Comparison of ENCODE assay signal across 21 mouse cellular contexts in genomic region chr4:48226800-48227199, GRCm38 (mm10). TPM values are rescaled to one million over a fixed set of nuclear protein-coding genes. Genes with fewer than 3 reads are reported as not detected.
A peak's percentile ranks its signal among the peaks of the same experiment; 100 is the strongest.
DNase-seq lines count a peak whose midpoint lies in the region; ATAC-seq lines count a peak whose summit lies in the region.
"Had no signal": no experiment of that assay in that cellular context is flagged by ENCODE, and none has a peak within 500 bp of the region (broad histone marks: within the 10 kb centered on the region; RNA-seq: fewer than 3 reads in every experiment).

No protein-coding gene starts in this region.

- no peaks in the 10 kb centered on the region for H3K9me3 ChIP-seq in intestine, embryonic 16.5 days (ENCODE audit: control insufficient read depth, low read length)
- H3K9me3 ChIP-seq in stomach, embryonic 15.5 days, result no peaks in the 10 kb centered on the region
- H3K9me3 ChIP-seq in forebrain, embryonic 16.5 days (ENCODE audit: control insufficient read depth, low read length), result no peaks in the 10 kb centered on the region
- H3K9me3 ChIP-seq: forebrain, embryonic 12.5 days; heart, embryonic 13.5 days; limb, embryonic 13.5 days had no signal

- WGBS in intestine, embryonic 16.5 days, result 30% methylated on average over 3 of the region's 3 CpGs
- 46% methylated on average over 3 of the region's 3 CpGs for WGBS in stomach, embryonic 15.5 days
- 65% methylated on average over 3 of the region's 3 CpGs for whole genome bisulfite sequencing in forebrain, embryonic 16.5 days

- no peaks in the 10 kb centered on the region for H3K36me3 ChIP-seq in intestine, embryonic 16.5 days (ENCODE audit: control insufficient read depth, insufficient read depth, low read length)
- no peaks in the 10 kb centered on the region for H3K36me3 ChIP-seq in stomach, embryonic 15.5 days
- H3K36me3 ChIP-seq in forebrain, embryonic 16.5 days (ENCODE audit: control insufficient read depth, insufficient read depth), result no peaks in the 10 kb centered on the region
- H3K36me3 ChIP-seq: forebrain, embryonic 12.5 days; heart, embryonic 13.5 days; limb, embryonic 13.5 days had no signal

- no peaks in the 10 kb centered on the region; the same call in 1 of the 2 replicates for H3K4me1 ChIP-seq in intestine, embryonic 16.5 days (ENCODE audit: control insufficient read depth, insufficient read depth, low read length)
- H3K4me1 ChIP-seq in stomach, embryonic 15.5 days, result no peaks in the 10 kb centered on the region
- no peaks in the 10 kb centered on the region; the same call in 1 of the 2 replicates for H3K4me1 ChIP-seq in forebrain, embryonic 16.5 days (replicated peaks; ENCODE audit: control insufficient read depth, insufficient read depth, low read length)
- H3K4me1 ChIP-seq: limb, embryonic 13.5 days had no signal

- peak; percentile 32 to 60 for DNase-seq in lung, adult 18-20 months
- DNase-seq in lung, postnatal 14 days, result no peak
- DNase-seq in ES-CJ7 (ENCODE audit: low read depth, low spot score), result peak; percentile 14
- DNase-seq in thymus, postnatal 36 days, result no peak
- DNase-seq: adrenal gland, adult 2 months; cerebellum, adult 11-12 months; cerebellum, postnatal 10 days; gastrocnemius, postnatal 36 days; heart, adult 2 months; heart, postnatal 14 days; kidney, postnatal 25 days; right cerebral cortex, postnatal 4 days; thymus, postnatal 14 days had no signal

- H3K9ac ChIP-seq in intestine, embryonic 16.5 days (ENCODE audit: low read depth, low read length), result no peak overlapping the region
- H3K9ac ChIP-seq in stomach, embryonic 15.5 days, result no peak overlapping the region
- no peak overlapping the region for H3K9ac ChIP-seq in forebrain, embryonic 16.5 days (replicated peaks; ENCODE audit: low read depth, low read length)
- H3K9ac ChIP-seq: forebrain, embryonic 12.5 days; heart, embryonic 13.5 days; limb, embryonic 13.5 days; liver, embryonic 14.5 days had no signal

- no peak overlapping the region for H3K4me2 ChIP-seq in intestine, embryonic 16.5 days (ENCODE audit: low read depth, low read length)
- no peak overlapping the region for H3K4me2 ChIP-seq in stomach, embryonic 15.5 days
- H3K4me2 ChIP-seq in forebrain, embryonic 16.5 days (ENCODE audit: low read length), result no peak overlapping the region
- H3K4me2 ChIP-seq: forebrain, embryonic 12.5 days; heart, embryonic 13.5 days; limb, embryonic 13.5 days had no signal

- no peak overlapping the region for H3K4me3 ChIP-seq in intestine, embryonic 16.5 days (ENCODE audit: low read length)
- H3K4me3 ChIP-seq in stomach, embryonic 15.5 days (replicated peaks), result no peak overlapping the region
- H3K4me3 ChIP-seq in forebrain, embryonic 16.5 days (replicated peaks; ENCODE audit: low read length), result no peak overlapping the region
- H3K4me3 ChIP-seq: forebrain, embryonic 12.5 days; heart, adult 2 months; heart, embryonic 13.5 days; limb, embryonic 13.5 days had no signal

- peak; percentile 80 for ATAC-seq in intestine, embryonic 16.5 days
- ATAC-seq in stomach, embryonic 15.5 days (ENCODE audit: insufficient read depth, low FRiP score, low read depth), result peak; percentile 66; the same call in 1 of the 2 replicates
- no peak for ATAC-seq in forebrain, embryonic 16.5 days

- no peaks in the 10 kb centered on the region for H3K27me3 ChIP-seq in intestine, embryonic 16.5 days (replicated peaks; ENCODE audit: control insufficient read depth, insufficient read depth, low read length)
- H3K27me3 ChIP-seq in stomach, embryonic 15.5 days (replicated peaks), result no peaks in the 10 kb centered on the region
- no peaks in the 10 kb centered on the region for H3K27me3 ChIP-seq in forebrain, embryonic 16.5 days (replicated peaks; ENCODE audit: control insufficient read depth, insufficient read depth, low read length)
- H3K27me3 ChIP-seq: forebrain, embryonic 12.5 days; heart, embryonic 13.5 days; limb, embryonic 13.5 days had no signal

- H3K27ac ChIP-seq in intestine, embryonic 16.5 days (ENCODE audit: low read length), result no peak overlapping the region; the same call in 1 of the 2 replicates
- peak overlapping the region; percentile 44; the same call in 1 of the 2 replicates for H3K27ac ChIP-seq in stomach, embryonic 15.5 days
- H3K27ac ChIP-seq in forebrain, embryonic 16.5 days (ENCODE audit: low read length), result no peak overlapping the region
- H3K27ac ChIP-seq: forebrain, embryonic 12.5 days; heart, adult 2 months; heart, embryonic 13.5 days; limb, embryonic 13.5 days; liver, embryonic 14.5 days; macrophage had no signal

RNA-seq across cellular contexts. Expression of gene Erp44, which starts 52.6 kb away (rescaled TPM):
- 105 and 108 TPM in 2 replicates for polyA plus RNA-seq in intestine, embryonic 16.5 days (2015; fragmentation: Nextera tagmentation; extraction: Ambion mirVana)
- polyA plus RNA-seq in stomach, embryonic 15.5 days (2015; fragmentation: Nextera tagmentation; extraction: Ambion mirVana), result 104 and 116 TPM in 2 replicates
- polyA plus RNA-seq in forebrain, embryonic 16.5 days (2015; fragmentation: Nextera tagmentation; extraction: Ambion mirVana), result 65.4 and 76.3 TPM in 2 replicates

RNA-seq across cellular contexts. Expression of gene Invs, which starts 52.8 kb away (rescaled TPM):
- 5.6 and 5.8 TPM in 2 replicates for polyA plus RNA-seq in intestine, embryonic 16.5 days (2015; fragmentation: Nextera tagmentation; extraction: Ambion mirVana)
- polyA plus RNA-seq in stomach, embryonic 15.5 days (2015; fragmentation: Nextera tagmentation; extraction: Ambion mirVana), result 9.5 and 10.1 TPM in 2 replicates
- polyA plus RNA-seq in forebrain, embryonic 16.5 days (2015; fragmentation: Nextera tagmentation; extraction: Ambion mirVana), result 6.8 and 9.3 TPM in 2 replicates

Comparison
In these comparisons a context has a peak if more than half of its experiments do, and no peak if none do; other contexts are left out.
1. DNase-seq: peak in lung, adult 18-20 months (2 of 2) and ES-CJ7 (single experiment); none in lung, postnatal 14 days (single experiment) and thymus, postnatal 36 days (0 of 2).